Mouse (Mus musculus) myocyte (in vitro differentiated cells): ENCODE data around the gene Tmem88b.

Source experiments
- CEBPB ChIP-seq: IDR thresholded peaks from 2 replicates; pipeline ENCODE4 v1.6.1; 2011; ENCODE audit warnings: mild to moderate bottlenecking, moderate library complexity; ENCODE audit not compliant: poor library complexity, insufficient read depth, severe bottlenecking
- E2F4 ChIP-seq: IDR thresholded peaks from one replicate; pipeline ENCODE4 v1.6.1; 2011; ENCODE audit warnings: mild to moderate bottlenecking, control low read depth, moderate library complexity; ENCODE audit not compliant: insufficient read depth
- MAX ChIP-seq: IDR thresholded peaks from one replicate; pipeline ENCODE4 v1.6.1; 2011; ENCODE audit warnings: low read depth, mild to moderate bottlenecking, control low read depth
- MYOD1 ChIP-seq, 3 experiments: IDR thresholded peaks; one replicate each; pipeline ENCODE4 v1.6.1; 2011; ENCODE audit warnings: control low read depth in 2 of 3, low read depth in 2 of 3, mild to moderate bottlenecking in 2 of 3, moderate library complexity in 1 of 3; ENCODE audit not compliant: insufficient read length in 2 of 3, control insufficient read depth in 1 of 3
- MYOG ChIP-seq, 3 experiments: IDR thresholded peaks; one replicate each; pipeline ENCODE4 v1.6.1; 2011; ENCODE audit warnings: control low read depth in 2 of 3, low read depth in 2 of 3, mild to moderate bottlenecking in 2 of 3; ENCODE audit not compliant: insufficient read length in 2 of 3, control insufficient read depth in 1 of 3, insufficient read depth in 1 of 3
- POLR2A ChIP-seq: IDR thresholded peaks from one replicate; pipeline ENCODE4 v1.6.1; 2011; ENCODE audit warnings: low read depth, mild to moderate bottlenecking, control low read depth, moderate library complexity; ENCODE audit not compliant: insufficient read length
- POLR2AphosphoS2 ChIP-seq: IDR thresholded peaks from one replicate; pipeline ENCODE4 v1.6.1; 2011; ENCODE audit warnings: low read depth, control low read depth; ENCODE audit not compliant: insufficient read length
- REST ChIP-seq: IDR thresholded peaks from one replicate; pipeline ENCODE4 v1.6.1; 2011; ENCODE audit warnings: mild to moderate bottlenecking, control low read depth, moderate library complexity; ENCODE audit not compliant: insufficient read depth, insufficient read length
- SRF ChIP-seq: IDR thresholded peaks from one replicate; pipeline ENCODE4 v1.6.1; 2011; ENCODE audit warnings: low read depth; ENCODE audit not compliant: control insufficient read depth, insufficient read length
- TCF12 ChIP-seq: IDR thresholded peaks from one replicate; pipeline ENCODE4 v1.6.1; 2011; ENCODE audit warnings: mild to moderate bottlenecking, control low read depth; ENCODE audit not compliant: poor library complexity, insufficient read depth, severe bottlenecking
- TCF3 ChIP-seq: IDR thresholded peaks from one replicate; pipeline ENCODE4 v1.6.1; 2011; ENCODE audit warnings: low read depth, control low read depth; ENCODE audit not compliant: insufficient read length
- USF1 ChIP-seq: IDR thresholded peaks from one replicate; pipeline ENCODE4 v1.6.1; 2011; ENCODE audit warnings: low read depth, mild to moderate bottlenecking, control low read depth, moderate library complexity

GRCm38 (mm10) chr4:155735788-155736187, 49.9 kb downstream of the Tmem88b start:
- TF ChIP-seq USF1: no peak
- no peak for TF ChIP-seq MYOD1 (IDR thresholded peaks at IDR 0.05; ENCODE audit: control insufficient read depth in 1 of 3, insufficient read length in 2 of 3, low read depth in 2 of 3)
- no peak for TF ChIP-seq POLR2A
- TF ChIP-seq CEBPB: no peak
- TF ChIP-seq E2F4: no peak
- no peak for TF ChIP-seq MAX
- no peak for TF ChIP-seq TCF12
- TF ChIP-seq TCF3: no peak
- TF ChIP-seq MYOG (IDR thresholded peaks at IDR 0.05; ENCODE audit: control insufficient read depth in 1 of 3, insufficient read depth in 1 of 3, insufficient read length in 2 of 3, low read depth in 2 of 3): no peak
- no peak for TF ChIP-seq POLR2AphosphoS2
- no peak for TF ChIP-seq REST
- TF ChIP-seq SRF: no peak
